Mouse (Mus musculus) adrenal gland, adult 18-20 months (tissue): ENCODE results near the gene Nek10. TPM values are rescaled to one million over a fixed set of nuclear protein-coding genes. Genes with fewer than 3 reads are reported as not detected.

Source experiments
- DNase-seq, 2 experiments: peaks; one replicate each; pipeline ENCODE4 v3.0.0; 2021 to 2022; ENCODE audit warnings: low spot score in 2 of 2
- total RNA-seq, 2 experiments: library from RNA; stranded (reverse); gene quantifications; 1 replicate in 1 of 2; 2 replicates in 1 of 2; pipeline ENCODE4 v1.2.3; 2021

Gene Nek10
- total RNA-seq, 2 experiments from 2014 or later: 0.03 TPM; not detected in 1

DNA sequence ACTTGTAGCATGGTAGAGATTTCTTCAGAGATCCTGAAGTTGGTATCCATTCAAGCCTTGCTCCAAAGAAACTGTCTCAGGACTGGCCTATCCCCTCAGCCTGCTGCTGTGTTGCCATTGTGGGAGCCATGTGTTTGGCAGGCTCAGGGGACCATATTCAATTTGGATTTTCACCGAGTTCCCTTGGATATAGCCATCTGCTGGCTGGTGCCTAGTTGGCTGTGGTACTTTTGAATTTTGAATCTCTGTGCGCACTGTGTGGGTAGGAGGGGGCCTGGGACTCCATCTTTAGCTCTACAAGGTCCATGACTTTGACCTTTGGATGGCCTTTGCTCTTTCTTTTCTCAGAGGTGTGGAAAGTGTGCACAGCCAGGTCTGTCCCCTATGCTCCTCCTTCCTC is 66.8 kb downstream of the Nek10 start:
- no peak for DNase-seq

DNA sequence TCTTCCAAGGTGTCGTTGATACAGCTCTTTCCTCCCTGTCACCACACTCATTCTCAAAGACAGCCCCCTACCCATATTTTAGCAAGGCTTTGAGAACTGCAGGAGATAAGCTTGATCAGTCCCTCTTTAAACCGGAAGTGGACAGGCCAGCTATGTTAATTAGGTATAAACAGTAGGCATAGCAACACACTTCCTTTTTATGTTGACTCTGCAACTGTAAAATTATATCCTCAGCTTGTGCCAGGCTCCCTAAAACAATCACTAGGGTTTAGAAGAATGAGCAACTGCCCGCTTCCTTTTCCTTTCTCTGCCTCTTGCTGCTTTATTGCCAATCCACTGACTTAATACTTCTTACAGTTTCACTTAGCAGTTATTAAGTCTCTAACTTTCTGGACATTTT is 67.2 kb downstream of the Nek10 start:
- DNase-seq: no peak

DNA sequence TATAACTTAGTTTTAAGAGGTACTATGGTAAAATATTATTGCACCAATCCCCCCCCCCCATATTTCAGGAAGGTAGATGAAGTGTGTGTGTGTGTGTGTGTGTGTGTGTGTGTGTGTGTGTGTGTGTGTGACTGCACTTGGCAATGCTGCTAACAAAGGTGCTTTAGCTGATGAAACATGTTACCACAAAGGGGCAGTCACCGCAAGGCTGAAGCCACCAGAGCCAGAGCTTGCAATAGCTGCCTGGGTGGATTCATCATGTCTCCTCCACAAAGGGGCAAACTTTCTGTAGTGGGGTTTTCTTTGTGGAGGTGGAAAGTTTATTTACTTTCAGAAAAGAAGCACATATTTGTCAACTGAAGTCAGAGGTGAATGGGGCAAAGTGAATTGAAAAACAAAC is 67.9 kb downstream of the Nek10 start:
- DNase-seq: no peak

DNA sequence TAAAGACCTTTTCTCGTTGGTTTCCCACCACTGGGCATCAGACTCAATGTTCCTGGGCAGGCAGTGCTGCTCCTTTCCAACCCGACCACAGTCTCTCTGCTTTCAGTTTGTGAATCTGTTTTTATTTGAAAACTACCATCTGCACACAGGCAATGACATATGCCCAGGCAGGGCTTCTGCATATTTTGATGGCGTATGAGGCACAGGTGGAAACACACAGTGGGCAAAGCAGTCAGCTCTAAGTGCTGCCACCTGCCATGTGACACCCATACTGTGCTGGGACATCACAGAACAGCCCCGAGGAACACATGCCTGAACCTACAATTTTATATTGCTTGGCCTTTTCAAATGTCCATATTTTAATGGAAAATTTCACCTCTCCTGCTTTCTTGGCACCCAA is 68.5 kb downstream of the Nek10 start:
- no peak for DNase-seq

DNA sequence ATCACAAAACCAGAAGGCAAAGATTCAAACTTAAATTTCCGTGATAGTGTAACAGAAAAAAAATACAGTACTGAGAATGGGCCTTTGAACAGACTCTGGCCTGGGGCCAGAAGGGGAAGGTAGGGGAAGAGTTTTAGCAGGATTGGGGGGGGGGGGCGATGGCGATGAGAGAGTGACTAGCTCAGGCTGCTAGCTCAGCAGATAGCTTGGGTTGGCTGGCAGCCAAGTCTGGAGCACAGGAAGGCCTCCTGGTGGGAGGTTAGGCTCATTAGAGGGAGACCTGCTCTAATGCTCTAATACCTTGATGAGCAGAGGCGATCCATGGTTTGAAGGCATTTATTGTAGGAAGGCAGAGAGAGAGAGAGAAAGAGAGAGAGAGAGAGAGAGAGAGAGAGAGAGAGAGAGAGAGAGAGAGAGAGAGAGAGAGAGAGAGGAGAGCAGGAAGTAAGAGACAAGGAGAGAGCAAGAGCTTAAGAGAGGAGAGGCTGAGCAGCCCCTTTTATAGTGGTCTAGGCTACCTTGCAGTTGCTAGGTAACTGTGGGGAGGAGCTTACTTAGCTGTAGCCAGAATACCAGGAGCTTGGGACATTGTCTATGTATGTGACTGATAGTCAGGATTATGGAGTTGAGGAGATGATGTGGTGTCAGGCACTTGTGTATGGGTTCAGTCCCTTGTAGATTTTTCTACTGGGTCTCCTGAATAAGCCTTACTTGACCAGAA is 90.9 kb downstream of the Nek10 start:
- peak; percentile 7 to 21 for DNase-seq

DNA sequence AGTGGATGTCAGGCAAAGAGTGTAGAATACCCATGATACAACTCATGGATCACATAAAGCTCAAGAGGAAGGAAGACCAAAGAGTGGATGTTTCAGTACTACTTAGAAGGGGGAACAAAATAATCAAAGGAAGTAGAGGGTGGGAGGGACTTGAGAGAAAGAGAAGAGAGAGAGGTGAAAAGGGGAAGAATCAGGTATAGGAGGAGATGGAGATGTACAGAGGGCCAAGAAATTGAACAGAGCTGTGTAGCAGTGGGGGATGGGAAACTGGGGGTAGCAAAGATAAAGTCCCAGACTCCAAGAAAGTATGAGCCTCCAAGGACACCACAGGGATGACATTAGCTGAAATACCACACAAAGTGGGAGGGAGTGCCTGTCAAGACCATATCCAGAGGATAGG is 91.6 kb downstream of the Nek10 start:
- no peak for DNase-seq

DNA sequence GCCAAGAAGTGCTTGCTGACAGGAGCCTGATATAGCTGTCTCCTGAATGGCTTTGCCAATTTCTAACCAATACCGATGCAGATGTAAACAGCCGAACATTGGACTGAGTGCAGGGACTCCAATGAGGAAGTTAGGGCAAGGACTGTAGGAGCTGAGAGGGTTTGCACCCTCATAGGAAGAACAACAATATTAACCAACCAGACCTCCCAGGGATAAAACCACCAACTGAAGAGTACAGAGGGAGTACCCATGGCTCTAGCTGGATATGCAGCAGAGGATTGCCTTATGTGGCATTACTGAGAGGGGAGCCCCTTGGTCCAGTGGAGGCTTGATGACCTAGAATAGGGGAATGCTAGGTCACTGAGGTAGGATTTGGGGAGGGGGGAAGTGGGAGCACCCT is 92.1 kb downstream of the Nek10 start:
- no peak for DNase-seq

DNA sequence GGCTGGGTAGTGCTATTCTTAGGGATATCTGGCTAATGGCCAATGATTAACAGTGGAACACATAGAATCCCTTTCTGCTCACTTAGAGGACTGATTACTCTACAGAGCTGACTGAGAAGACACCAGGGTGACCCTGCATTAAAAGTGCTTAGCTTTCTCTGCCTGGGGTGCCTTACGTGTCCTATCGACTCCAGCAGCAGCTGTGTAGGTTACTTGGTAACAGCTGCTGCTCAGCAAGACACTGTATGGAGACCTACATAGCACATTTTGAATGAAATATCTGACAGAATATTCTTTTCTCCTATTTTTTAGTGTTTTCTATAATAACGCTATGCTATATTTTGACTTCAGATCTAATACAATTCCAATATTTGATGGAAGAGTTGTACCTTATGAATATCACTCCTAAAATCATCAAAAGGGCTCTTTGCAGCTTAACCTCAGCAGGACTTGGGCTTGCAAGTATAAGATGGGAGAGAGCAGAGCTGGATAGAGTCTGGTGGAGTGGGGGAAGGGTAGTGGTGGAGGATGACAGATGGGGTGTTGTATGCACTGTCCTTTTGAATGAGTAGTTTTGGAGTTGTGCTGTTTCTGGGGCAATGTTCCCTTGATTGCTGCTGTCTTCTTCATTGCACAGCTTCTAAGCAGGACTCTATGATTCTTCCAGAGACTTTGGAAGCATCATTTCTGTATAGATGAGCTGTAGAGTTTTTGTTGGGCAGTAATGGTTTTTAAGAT is 93.4 kb downstream of the Nek10 start:
- DNase-seq: no peak

DNA sequence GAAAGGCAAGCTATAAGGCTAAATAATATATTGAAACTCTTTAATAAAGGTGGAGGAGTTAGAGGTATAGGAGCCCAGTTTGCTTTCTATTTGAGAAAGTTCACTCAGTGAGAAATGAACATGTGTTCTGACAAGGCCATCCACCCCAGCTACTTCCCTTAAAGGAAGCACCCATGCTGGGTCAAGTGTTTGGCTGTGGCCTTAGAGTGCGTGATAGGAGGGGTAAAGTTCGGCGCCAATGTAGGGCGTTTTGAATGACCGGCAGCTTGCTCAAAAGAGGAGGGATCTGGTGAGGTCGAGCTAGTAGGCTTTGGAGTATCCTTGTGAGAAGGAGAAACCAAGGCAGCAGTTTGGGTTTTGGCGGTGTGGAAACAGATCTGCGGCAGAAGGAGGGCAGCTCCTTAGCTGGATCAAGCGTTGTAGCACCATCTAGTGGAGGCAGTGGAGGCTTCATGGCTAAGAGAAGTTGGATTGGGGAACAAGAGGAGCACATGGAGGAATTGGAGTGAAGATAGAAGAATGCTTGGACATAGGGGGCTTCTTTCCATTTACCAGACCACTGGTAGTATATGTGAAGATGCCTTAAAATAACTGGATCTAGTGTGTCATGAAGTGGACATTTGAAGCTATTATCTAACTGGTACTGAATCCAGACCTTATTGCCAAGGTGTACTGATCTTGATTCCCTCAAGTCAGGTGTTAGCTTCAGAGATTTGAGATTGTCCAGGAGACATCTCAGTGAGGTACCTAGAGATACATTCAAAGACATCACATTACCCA is 101.7 kb downstream of the Nek10 start:
- peak; percentile 53 to 56 for DNase-seq

DNA sequence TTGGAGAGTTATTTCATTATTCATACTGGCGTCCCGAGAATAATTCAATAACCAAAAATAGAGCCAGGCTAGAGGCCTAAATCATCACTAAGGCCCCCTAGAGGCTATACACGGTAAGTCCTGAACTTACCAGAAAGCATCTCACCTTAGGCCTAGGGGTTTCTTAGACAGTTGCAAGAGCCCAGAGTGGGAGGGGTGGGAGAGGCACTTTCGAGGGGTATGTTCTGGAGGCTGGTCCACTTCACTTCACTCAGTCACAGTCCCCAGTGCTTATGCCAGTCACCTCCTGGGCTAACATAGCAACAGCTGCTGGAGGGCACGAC is 102.3 kb downstream of the Nek10 start:
- DNase-seq: no peak

DNA sequence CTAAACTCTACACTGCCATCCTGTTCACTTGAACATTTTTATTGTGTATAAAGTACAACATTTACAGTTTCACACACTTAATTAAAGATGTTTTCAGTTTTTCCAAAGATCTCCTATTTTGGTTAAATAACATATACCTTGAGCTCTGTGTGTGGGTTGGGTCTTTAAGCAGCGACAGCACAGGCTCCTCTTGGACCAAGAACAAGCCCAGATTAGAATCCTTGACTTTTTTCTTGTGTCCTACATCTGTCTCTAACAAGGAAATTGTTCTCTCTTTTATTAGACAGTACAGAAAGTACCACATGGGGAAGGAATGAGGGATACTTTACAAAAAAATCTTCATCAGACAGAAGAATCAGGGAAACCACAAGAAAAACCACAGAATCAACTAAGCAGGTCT is 122.4 kb downstream of the Nek10 start:
- DNase-seq: no peak

DNA sequence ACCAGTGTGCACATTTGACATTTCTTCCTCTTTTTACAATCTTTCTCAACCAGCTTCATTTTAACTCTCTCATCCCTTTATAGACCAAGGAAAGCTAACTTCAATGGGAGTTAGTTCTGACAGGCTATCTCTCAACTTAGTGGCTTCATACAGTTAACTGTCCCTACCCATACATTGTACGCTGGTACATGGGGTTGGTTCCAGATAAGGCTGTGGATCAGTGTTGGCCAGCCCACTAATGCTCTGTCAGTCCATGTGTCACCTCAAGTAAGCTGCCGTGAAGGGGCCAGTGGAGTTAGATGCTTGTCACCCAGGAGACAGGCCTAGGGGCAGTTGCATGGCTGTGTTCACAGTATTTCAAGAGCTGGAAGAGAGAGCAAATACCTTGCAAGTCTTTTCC is 124.3 kb downstream of the Nek10 start:
- no peak for DNase-seq

DNA sequence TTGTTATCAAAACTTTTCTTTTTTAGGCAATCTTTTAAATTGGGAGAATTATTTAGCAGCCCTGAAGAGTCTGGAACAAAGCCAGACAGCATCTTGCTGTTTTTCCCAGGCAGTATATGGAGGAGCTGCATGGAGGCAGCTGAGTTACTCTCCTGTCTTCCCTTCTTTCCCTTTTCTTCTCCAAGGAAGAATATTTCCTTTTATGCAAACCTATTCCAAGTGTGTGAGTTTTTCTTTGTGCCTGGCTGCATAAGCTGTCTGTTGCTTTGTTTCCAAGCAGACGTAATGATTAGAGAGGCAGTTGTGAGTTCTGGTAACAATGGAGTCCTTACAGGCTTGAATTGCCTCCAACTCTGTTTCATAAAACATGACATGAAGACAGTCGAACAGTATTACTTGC is 131.8 kb downstream of the Nek10 start:
- no peak for DNase-seq

DNA sequence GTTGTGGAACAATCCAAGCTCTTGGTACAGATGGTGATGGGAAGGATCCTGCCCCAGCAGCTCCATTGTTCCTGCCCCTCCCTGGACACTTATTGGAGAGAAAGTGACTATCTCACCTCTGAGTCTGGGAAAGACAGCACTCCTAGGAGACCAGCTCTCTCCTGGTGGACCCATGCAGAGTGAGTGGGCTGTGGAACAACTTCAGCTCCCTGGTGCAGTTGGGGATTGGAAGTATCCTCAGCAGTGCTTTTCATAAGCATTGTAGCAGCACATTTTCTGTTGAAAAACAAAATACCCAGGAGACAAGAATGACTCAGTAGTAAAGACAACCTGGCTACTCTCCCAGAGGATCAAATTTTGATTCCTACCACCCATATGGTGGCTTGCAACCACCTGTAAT is 142.7 kb downstream of the Nek10 start:
- DNase-seq: no peak

DNA sequence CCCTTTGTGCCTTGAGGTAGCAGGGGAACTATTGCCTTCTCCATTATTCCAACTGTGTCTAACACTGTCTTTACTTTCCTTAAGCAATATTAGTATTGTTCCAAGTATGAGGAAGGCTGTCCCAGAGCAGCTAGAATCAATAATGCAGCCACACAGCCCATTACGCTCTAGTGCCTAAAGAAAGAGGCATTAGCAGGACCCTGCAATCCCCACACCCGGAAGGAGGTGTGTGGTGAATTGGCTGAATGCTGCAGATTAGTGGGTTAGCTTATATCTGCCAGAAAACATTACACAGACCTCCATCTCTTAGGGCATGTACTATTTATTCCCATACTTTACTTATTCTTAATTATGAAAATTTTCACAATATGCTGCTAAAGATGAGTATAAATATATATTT is 145.8 kb downstream of the Nek10 start:
- DNase-seq: no peak

DNA sequence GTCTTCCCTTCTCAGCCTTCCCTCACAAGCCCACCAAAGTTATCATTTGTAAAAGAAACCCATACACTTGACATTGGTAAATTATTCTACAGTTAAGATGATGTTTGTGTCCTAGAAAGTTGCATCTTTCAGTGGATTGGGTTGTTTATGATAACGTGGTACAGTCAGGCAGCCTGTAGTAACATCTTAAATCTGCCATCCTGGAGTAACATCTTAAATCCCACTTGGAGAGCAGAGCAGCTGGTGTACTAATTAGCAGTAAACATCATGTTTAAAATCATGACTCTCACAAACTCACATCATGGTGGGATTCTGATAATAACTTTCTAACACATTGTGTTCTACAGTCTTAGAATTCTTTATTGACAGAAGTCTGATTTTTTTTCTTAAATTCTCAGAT is 148.6 kb downstream of the Nek10 start:
- DNase-seq: no peak

DNA sequence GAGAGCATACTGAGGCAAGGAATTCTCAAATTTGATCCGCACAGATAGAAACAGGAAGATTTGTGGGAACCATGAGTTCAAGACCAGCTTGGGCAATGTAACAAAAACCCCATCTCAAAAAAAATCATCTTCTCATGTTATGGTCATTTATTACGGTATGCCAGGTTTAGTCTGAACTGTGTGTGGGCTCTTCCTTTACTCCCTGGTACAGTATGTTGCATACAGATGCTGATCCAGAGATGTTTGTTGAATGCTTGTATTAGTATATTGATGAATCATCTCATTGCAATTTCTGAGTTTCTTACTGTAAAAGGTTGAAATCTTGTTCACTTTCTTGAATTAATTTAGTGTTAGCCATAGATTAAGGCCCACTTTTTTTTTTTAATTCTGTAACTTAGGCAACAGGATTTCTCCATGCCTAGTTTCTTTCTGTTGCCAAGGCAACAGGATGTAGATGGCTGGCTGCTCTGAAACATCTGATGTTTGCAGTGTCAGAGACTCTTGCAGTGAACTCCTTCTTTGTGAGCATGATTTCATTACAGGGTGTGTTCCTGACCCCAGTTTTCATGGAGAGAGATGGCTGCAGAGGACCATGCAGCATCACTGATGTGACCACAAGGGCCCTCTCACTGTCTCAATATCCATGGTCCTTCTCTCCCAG is 156.7 kb downstream of the Nek10 start:
- no peak for DNase-seq

DNA sequence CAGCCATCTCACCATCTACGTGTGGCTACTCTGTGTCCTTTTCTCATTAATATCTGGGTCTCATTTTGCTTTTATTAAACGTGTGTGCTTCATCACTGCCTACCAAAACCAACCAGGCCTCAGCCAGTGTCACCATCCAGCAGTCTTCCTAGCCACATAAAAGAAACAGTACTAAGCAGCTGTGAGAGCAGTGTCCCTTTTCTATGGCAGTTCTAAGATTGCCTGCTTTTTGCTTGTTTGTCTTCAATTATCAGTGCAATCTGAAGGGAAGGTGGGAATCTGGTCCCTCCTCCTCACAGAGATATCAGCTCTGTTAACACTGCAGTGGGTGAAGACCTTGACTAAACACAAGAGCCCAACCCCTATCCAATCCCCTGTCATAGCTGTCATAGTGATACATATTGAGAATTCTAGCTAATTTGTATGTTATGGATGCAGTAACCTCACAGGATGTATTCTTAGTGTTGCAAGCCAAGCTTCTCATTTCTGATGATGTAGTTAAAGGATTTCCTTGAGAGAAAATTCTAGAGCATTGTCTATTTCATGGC is 157.3 kb downstream of the Nek10 start:
- DNase-seq: no peak

DNA sequence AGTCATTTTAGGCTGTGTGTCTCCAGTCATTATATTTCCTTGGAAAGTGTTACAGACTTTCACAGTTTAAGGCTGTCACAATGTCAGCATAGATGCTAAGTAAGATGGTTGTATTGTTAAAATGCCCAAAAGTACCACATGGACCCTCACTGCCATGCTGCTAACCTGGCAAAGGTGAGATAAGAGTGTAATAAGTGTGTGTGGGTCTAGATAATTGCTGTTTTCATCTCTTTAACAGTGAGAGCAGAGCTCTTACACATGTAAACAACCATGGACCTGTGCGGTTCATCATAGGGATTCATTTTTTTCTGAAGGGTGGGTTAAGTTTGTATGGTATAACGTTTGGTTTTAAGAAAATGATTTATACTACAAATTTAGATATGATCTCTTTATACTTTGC is 167.4 kb downstream of the Nek10 start:
- no peak for DNase-seq

DNA sequence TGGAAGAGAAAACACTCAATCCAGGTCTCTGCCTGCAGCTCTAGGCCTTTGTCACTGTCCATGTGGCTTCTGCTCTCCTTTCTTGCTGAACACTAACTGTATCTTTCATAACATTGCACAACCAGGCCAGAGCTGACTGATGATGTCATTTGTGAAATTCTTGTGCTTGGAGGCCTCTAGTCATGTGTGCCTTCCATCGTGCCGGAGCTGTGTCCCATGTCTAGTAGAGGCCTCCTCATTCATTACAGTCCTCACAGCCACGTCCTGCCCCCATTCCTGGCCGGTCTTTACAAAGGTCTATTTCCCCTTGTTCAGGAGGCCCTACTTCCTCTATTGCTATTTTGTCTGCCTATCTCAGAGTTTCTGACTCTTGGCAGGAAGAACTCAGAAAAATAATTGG is 167.8 kb downstream of the Nek10 start:
- no peak for DNase-seq

DNA sequence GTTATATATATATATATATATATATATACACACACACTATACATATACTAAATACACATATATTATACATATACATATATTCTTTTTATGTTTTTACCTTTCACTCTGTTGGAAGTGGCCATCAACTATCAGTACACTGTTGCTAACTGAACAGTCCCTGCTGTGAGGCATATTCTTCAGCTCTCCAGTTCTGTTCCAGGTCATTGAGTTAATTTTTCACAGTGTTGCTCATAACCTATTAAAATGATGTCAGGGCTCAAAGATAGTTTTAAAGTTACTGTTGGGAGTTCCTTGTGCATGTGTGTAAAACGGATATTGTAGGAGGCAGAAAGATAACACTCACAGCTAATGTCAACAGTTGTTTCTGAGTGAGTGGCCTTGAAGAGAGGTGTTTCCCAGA is 170.9 kb downstream of the Nek10 start:
- no peak for DNase-seq
